Mouse (Mus musculus) brain, embryonic 14.5 days (tissue): ENCODE measurements around the gene Ddias. TPM values are rescaled to one million over a fixed set of nuclear protein-coding genes. Genes with fewer than 3 reads are reported as not detected.
"Not testable (repeated sequence)": the region's sequence is repeated elsewhere in the genome, so short reads cannot be mapped to it uniquely, and the experiment has no call there.

Experiments used
- DNase-seq: peaks from one replicate; pipeline ENCODE4 v3.0.0-alpha.2; 2011; ENCODE audit warnings: low read depth
- CTCF ChIP-seq: fragments of 200-500 bp; IDR thresholded peaks from 2 replicates; pipeline ENCODE4 v1.5.1; 2012; ENCODE audit warnings: inconsistent platforms, mild to moderate bottlenecking, moderate library complexity, borderline replicate concordance; ENCODE audit not compliant: insufficient read depth, insufficient read length; ENCODE audit errors: extremely low read depth
- POLR2A ChIP-seq: fragments of 200-500 bp; IDR thresholded peaks from 2 replicates; pipeline ENCODE4 v1.6.1; 2012; ENCODE audit warnings: mild to moderate bottlenecking, inconsistent platforms, borderline replicate concordance; ENCODE audit not compliant: poor library complexity, insufficient read depth, insufficient read length, severe bottlenecking; ENCODE audit errors: extremely low read depth
- polyA plus RNA-seq: library from polyadenylated mRNA; depleted of rRNA; stranded (reverse); fragments of >200 nt; gene quantifications from 2 replicates; pipeline ENCODE4 v1.2.3, GENCODE M21; 2012; rRNA removed

The Ddias gene
- 2.6 and 3.5 TPM in 2 replicates for polyA plus RNA-seq

DNA sequence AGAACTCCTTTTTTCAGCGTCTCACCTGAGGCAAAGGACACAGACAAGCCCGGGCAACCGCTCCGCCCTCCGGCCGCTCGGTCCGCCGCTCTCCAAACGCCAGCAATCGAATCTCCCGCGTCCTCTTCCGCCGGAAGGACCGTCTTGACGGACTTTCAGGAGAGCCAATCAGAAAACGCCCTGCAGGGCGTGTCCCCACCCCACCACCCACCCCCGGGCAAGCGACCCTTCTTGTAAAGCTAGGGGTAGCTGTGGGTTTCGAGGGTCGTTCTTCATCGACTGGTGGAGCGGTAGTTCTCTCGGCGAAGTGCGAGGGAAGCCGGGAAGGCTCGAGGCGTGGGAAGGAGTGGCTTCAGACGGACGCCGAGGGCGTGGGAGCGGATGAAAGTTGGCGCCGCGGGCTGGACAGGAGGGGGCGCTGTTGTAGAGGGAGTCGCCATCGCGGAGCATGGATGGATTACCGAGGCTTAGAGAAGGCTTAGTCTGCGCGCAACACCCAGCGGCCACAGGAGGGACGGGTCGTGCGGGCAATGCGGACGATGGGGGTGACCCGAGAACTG lies at the start of gene Ddias, which contains the start of gene Prcp:
Gene Ddias (minus strand): TSS at position 132 of the 560 bp plus-strand sequence.
Gene Prcp (plus strand): TSS at position 355 of the 560 bp plus-strand sequence.
- DNase-seq: peak; percentile 98
- peak; percentile 90 for TF ChIP-seq CTCF
- no peak for TF ChIP-seq POLR2A

DNA sequence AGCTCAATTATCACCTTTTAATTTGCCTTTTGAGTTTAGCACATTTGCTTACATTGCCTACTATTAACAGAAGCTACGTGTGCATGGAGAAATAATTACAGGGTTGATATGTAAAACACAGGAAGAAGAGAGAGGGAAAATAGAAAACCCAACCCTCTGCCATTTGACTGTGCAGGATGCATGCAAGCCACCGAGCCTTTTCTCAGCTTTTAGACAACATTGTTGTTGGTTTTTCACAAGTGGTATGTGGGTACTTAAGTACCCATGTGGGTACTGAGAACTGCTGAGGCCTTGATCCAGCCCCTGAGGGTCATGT lies 46.8 kb upstream of the Ddias start:
- no peak for TF ChIP-seq POLR2A
- TF ChIP-seq CTCF: no peak
- DNase-seq: peak; percentile 25

DNA sequence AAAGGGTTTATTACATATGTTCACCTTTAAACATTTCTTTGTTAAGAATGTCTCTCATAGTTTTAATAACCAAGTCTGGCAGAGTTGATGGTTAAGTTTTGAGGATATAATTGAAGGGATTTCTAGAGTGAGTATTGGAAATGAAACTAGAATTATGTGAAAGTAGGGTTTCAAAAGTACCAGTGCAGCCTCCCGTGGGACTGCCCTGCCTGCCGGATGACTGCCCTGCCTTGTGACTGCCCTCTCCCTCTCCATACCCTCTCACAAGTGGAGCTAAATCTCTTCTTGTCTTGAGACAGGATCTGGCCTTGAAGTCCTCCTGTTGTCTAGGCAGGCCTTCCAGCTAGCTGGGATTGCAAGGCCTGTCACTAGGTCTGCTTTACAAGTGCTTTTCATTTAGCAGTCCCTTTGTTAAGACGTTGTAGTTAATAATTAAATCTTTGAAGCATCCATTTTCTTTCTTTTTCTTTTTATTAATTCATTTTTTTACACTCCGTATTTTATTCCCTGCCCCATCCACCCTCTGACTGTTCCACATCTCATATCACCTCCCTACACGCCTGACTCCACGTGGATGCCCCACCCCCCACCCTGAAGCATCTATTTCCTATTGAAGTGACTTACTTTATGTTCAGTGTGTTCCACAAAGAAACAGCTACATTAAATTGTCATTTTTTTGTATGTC lies 46.3 kb upstream of the Ddias start:
- no peak for DNase-seq
- no peak for TF ChIP-seq POLR2A
- TF ChIP-seq CTCF: no peak

DNA sequence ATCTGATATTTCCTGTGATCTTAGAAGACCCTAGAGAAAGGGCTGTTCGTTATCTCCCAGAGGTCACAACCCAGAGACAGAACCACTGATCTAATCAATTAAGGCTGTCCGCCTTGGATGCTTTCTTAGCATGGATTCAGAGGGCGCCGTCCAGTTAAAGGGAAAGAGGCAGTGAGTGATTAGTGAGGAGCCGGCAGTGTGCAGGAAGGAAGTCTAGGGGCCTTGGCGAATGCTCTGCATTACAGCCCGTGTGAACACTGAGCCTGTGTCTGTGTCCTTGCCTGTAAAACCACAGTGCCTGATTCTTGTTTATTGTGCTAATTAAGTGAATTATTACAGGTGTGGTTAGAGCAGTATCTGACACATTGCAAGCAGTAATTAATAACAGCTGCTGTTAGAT lies 30.2 kb upstream of the Ddias start:
- not testable (repeated sequence) for DNase-seq

DNA sequence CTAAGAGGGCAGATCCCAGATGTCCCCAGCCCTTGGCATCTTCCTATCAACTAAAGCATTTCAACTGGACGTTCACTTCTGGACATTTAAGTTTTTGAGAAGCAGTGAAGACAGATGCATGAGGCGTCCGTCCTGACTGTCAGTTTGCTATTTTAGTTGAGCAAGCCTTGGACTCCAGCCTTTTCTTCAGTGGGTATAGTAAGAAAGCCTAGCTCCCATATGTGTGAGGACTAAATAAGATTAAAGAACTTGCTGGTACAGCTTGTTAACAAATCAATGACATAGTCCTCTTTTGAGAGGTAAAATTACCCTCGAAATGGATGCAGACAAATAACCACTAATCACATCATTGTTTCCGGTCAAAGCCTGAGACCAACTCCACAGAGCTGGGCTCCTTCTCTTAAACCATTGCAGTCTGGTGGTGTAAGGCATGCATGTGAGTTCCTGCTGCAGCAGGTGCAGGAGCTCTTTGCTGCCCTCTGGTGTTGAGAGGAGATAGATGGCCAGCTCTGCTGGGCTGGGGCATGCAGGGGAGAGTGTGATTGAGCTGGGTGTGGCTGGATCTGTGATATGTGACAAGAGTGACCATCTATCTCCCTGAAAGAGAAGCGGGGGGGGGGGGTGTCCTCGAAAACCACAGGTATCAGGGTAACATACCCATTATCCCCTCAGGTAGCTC lies 29.5 kb upstream of the Ddias start:
- TF ChIP-seq CTCF (peak; percentile 82), POLR2A (no peak)
- DNase-seq: peak; percentile 82

DNA sequence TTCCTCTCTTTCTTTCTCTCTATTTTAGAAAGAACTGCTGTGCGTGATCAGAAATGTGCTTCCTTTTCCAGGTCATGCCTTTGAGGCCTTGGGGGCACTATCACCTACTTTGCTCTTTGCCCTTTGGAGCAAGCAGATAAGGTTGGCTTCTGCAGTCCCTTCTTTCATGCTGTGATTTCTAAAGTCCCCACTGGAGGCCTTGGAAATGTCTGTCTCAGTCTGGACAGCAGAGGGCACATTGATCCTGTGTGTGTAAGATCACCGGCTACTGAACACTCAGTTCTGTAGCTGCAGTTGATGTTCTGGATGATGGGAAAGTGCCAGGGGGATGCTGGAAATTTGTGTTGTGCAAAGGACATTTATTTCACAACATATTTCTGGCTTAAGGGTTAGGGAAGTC lies 23.0 kb upstream of the Ddias start:
- peak; percentile 65 for DNase-seq

DNA sequence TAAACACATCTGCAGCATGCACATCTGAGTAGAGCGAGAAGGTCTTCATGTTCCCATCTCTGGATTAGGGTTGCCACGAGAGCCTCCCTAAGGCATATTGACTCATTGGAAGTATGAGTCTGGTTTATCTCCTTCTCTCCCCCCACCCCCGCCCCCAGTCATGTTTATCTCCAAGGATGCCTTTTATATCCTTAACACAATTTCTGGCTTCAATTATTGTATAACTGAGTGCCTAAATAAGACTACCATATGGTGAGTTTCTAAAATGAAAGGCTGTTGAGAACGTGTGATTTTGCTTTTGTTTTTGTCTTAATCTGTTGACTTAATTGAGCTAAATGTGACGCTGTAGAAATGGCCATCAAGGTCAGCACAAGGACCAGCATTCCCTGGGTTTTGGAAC lies 22.0 kb upstream of the Ddias start:
- no peak for TF ChIP-seq CTCF

More for the DNA sequence above, 23.0 kb upstream of the Ddias start:
- TF ChIP-seq CTCF: peak; percentile 56; the same call in 1 of the 2 replicates
- no peak for TF ChIP-seq POLR2A

DNA sequence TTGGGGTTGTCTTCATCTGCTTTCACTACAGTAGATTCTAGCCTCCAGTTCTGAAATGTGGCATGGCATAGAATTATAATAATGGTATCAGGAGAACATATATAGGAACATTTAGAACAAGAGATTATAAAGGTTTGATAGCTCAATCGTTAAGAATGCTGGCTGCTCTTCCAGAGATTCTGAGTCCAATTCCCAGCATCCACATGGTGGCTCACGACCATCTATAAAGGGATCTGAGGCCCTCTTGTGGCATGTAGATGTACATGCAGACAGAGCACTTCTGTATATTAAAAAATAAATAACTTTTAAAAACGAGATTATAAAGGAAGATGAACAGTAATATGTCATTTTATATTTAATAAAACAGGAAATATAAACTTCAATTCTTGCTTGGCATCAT lies 19.4 kb upstream of the Ddias start:
- DNase-seq: no peak
- TF ChIP-seq CTCF (no peak; the same call in 1 of the 2 replicates), POLR2A (no peak)

More for the DNA sequence above, 22.0 kb upstream of the Ddias start:
- peak; percentile 26 for DNase-seq

DNA sequence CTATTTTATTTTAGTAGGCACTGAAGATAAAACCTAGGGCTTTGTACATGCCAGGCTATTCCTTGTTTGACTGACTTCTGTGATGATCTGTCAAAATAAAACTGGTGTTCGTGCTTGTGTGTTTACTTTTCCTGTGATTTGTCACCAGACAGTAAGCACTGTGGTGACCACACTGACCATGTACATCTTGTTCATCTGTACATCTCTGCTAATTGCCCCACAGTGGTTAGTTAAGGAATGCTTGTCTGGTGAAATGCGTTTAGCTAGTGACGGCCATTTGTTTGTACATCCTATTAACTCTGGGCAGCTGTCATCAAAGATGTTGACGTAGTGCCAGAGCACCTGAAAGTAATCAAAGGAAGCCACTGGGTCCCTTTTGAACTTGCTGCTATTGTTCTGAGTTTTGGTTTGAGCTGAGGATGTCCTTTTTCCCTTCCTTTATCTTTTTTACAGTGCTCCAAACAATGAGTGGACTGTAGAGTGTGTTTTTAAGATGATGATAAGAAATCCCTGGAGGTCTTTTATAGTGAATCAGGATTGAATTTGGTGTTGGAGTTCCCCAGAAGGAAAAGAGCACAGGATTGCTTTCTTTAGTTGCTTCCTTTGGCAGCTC lies 16.7 kb upstream of the Ddias start:
- no peak for DNase-seq
- TF ChIP-seq POLR2A: no peak
- no peak for TF ChIP-seq CTCF

DNA sequence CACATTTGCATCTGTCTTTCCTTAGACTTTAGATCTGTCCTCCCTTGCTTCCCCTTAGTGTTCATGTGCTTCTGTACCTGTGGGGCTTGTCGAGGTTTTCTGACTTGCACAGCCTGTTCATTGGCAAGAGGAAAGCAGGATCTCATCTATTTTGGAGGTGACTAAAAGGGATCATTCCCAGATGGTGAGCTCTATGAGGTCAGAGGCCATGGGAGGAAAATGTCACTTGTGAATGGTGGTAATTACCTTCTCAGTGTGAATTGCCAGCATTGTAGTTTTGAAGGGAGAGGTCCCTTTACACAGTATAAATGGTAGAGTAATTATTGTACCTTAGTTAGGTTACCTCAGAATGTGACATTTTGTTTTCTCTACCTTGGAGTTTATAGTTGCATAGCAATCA lies 16.2 kb upstream of the Ddias start:
- DNase-seq: no peak
- no peak for TF ChIP-seq POLR2A
- no peak for TF ChIP-seq CTCF

DNA sequence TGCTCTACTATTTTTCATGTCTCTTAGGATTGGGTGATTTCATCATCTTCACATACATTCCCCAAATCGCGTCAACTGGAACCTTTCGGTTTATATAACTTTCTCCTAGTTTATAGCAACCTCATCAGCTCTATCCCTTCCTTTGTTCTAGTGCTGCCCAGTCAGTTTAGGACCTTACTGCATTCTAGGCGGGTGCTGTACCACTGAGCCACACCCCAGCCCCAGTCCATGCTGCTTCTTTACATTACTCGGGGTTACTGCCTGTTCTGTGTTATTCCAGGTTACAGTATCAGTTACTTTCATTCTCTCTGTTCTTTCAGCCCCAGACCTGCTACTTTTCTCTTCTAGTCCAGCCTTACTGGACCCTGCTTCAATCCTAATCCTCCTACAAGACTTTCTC lies 13.2 kb upstream of the Ddias start:
- no peak for DNase-seq

DNA sequence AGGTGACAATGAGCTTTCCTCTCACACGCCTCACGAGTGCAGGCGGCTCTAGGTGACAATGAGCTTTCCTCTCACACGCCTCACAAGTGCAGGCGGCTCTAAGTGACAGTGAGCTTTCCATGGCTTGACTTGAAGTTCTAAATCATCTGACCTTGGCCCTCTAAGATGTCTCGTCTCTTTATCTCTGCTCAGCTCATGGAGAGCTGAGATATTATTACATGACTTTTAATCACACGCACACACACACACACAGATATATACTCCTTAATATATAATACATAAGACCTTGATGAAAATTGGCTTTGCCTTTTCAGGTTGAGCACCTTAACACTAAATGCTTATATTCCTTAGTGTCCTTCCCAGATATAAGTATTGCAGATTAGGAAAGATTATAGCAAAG lies 12.8 kb upstream of the Ddias start:
- DNase-seq: no peak
- TF ChIP-seq POLR2A (no peak), CTCF (no peak)

More for the DNA sequence above, 13.2 kb upstream of the Ddias start:
- TF ChIP-seq POLR2A (no peak), CTCF (no peak)

DNA sequence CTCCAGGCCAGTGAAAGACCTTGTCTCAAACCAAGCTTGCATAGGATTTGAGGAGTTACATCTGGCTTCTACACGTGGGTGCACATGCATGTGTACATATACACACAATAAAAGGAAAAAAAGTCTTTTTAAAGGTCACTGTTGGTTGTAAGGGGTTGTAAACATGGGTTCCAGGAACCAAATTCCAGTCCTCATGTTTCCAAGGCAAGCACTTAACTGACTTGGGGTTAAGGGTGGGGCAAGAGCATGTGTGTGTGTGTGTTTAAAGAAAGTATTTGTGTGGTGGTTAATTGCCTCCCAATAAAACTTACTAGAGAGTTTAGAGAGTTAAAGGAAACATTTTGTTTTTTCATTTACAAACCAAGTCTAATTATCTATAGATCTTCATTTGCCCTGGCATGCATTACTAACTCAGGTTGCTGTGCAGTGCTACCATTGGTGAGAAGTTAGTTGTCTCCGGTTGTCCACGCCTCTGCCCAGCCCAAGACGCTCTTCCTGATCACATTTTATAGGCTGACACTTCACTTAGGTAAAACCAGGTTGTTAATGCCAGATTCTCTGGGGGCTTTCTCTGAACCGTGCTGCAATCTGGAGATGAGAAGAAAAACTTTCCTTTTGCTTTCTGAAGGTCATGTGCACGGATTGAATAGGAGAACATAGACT lies 11.1 kb upstream of the Ddias start:
- DNase-seq: no peak
- TF ChIP-seq POLR2A: no peak
- TF ChIP-seq CTCF: no peak
